Mouse (Mus musculus) neural tube, embryonic 11.5 days (tissue): ENCODE measurements around the gene Sema3f. TPM values are rescaled to one million over a fixed set of nuclear protein-coding genes. Genes with fewer than 3 reads are reported as not detected.

Experiments used
- ATAC-seq: fragments of 200-750 bp; cut with Nextera tagmentation; 2 replicates; pipeline ENCODE4 v1.8.0; 2017; ENCODE audit warnings: moderate number of reproducible peaks, mild to moderate bottlenecking, moderate TSS enrichment, moderate library complexity; ENCODE audit not compliant: insufficient read depth, low FRiP score, low TSS enrichment
- DNase-seq: peaks from one replicate; pipeline ENCODE4 v3.0.0-alpha.2; 2015; ENCODE audit warnings: low spot score
- H3K27ac ChIP-seq: fragments of 300-500 bp; sonication (generic); 2 replicates; pipeline ENCODE4 v1.5.1; 2014; ENCODE audit warnings: low read depth, mild to moderate bottlenecking, low read length
- H3K27me3 ChIP-seq: fragments of 300-500 bp; sonication (generic); 2 replicates; pipeline ENCODE4 v1.6.1; 2014; ENCODE audit warnings: mild to moderate bottlenecking, low read length, mixed read lengths; ENCODE audit not compliant: control insufficient read depth, insufficient read depth
- H3K36me3 ChIP-seq: fragments of 300-500 bp; sonication (generic); 2 replicates; pipeline ENCODE4 v1.6.1; 2014; ENCODE audit warnings: mild to moderate bottlenecking, low read length, moderate library complexity, mixed read lengths; ENCODE audit not compliant: control insufficient read depth, insufficient read depth
- H3K4me1 ChIP-seq: fragments of 300-500 bp; sonication (generic); 2 replicates; pipeline ENCODE4 v1.6.1; 2014; ENCODE audit warnings: low read length, mixed read lengths; ENCODE audit not compliant: control insufficient read depth, insufficient read depth
- H3K4me2 ChIP-seq: fragments of 300-500 bp; sonication (generic); 2 replicates; pipeline ENCODE4 v1.6.1; 2014; ENCODE audit warnings: low read depth, mild to moderate bottlenecking, moderate library complexity
- H3K4me3 ChIP-seq: fragments of 300-500 bp; sonication (generic); 2 replicates; pipeline ENCODE4 v1.5.1; 2014; ENCODE audit warnings: low read depth, low read length
- H3K9ac ChIP-seq: fragments of 300-500 bp; sonication (generic); 2 replicates; pipeline ENCODE4 v1.6.1; 2014; ENCODE audit warnings: mild to moderate bottlenecking, low read length
- H3K9me3 ChIP-seq: fragments of 300-500 bp; sonication (generic); 2 replicates; pipeline ENCODE4 v1.6.1; 2016; ENCODE audit warnings: low read length; ENCODE audit not compliant: control insufficient read depth
- WGBS: fragments of 180-500 bp; shearing (Covaris S2); extraction: QIAGEN DNeasy Blood & Tissue Kit; methylation state at CpG from one replicate; pipeline ENCODE4 v1.1.7; 2014; 5-methylcytosine and 5-hydroxymethylcytosine counted together
- polyA plus RNA-seq: library from polyadenylated mRNA; unstranded; fragments of >200 nt; fragmentation: Nextera tagmentation; extraction: Ambion mirVana; gene quantifications from 2 replicates; pipeline ENCODE4 v1.2.1, GENCODE M21; 2014

The Sema3f gene
- polyA plus RNA-seq, 1 experiment from 2014 or later, result 15.3 TPM

DNA sequence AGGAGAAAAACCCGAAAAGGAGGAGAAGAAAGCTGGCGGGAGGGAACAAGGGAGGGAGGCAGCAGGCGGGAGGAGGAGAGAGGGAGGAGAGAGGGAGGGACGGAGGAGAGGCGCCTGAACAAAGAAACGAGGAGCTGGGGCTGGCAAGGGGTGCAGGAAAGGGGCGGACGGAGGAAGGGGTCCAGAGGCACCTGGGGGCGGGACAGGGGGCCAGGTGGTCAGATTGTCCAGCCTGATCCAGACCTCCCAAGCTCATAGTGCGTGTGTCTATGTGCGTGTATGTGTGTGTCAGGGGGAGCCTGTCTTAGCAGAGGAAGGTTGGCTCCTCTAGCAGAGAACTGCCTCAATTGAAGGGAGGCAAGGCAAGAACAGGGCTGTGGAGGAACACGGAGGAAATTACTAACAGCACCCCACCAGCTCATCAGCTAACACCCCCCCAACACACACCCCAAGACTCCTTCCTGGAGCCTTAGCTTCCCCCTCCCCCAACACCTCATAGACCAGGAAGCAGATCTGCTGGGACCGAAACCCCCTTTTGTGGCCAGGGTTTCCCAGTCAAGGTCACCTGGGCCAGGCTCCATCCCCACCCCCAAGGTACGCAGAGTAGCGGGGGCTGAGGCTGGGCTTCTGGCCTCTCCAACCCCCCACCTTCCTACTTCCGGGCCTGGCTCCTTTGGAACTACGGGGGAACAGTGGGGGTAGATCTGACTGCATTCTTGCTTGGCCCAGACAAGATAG is 2.4 kb downstream of the Sema3f start:
- peak overlapping the region; percentile 79 for H3K27ac ChIP-seq
- peak overlapping the region; percentile 56 for H3K4me3 ChIP-seq
- no peaks in the 10 kb centered on the region for H3K36me3 ChIP-seq
- H3K27me3 ChIP-seq, result peaks cover 31% of the 10 kb centered on the region
- 2% methylated on average over 17 of the region's 17 CpGs for WGBS
- H3K9ac ChIP-seq, result peak overlapping the region; percentile 88
- DNase-seq (no peak), ATAC-seq (no peak)
- peaks cover 18% of the 10 kb centered on the region for H3K4me1 ChIP-seq
- H3K4me2 ChIP-seq, result peak overlapping the region; percentile 97
- no peaks in the 10 kb centered on the region for H3K9me3 ChIP-seq

DNA sequence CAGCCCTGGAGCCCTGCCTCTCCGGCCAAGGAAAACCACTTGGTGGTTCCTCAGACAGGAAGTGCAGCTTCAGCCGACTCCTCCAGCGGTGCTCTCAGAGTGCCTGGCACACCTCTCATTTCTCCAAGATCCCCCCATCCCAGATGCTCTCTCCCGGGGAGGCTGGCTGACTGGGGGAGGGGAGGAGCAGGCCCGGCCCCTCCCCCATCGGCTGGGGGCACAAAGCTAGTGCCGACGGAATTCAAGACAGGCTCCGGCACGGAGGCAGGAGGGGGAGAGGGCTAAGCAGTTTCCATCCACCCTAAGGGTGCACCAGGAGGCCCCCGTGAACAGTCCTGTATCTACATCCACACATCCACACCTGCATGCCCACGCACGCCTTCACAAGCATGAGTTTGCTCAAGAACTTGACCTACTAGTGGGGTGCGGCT is 3.5 kb downstream of the Sema3f start:
- peak overlapping the region; percentile 79; the same call in 1 of the 2 replicates for H3K27ac ChIP-seq
- peaks cover 18% of the 10 kb centered on the region for H3K4me1 ChIP-seq
- peak overlapping the region; percentile 56 for H3K4me3 ChIP-seq
- no peaks in the 10 kb centered on the region for H3K36me3 ChIP-seq
- H3K4me2 ChIP-seq, result peak overlapping the region; percentile 97
- ATAC-seq, result no peak
- peaks cover 31% of the 10 kb centered on the region for H3K27me3 ChIP-seq
- no peaks in the 10 kb centered on the region for H3K9me3 ChIP-seq
- no peak for DNase-seq
- H3K9ac ChIP-seq, result peak overlapping the region; percentile 88
- WGBS, result 3% methylated on average over 13 of the region's 14 CpGs

- Histone ChIP-seq H3K4me2 (no peak overlapping the region), H3K9ac (no peak overlapping the region), H3K27me3 (peaks cover 16% of the 10 kb centered on the region), H3K4me1 (peaks cover 35% of the 10 kb centered on the region), H3K27ac (no peak overlapping the region), H3K4me3 (no peak overlapping the region), H3K36me3 (no peaks in the 10 kb centered on the region; the same call in 1 of the 2 replicates), H3K9me3 (no peaks in the 10 kb centered on the region)
- WGBS, result 52% methylated on average over 14 of the region's 14 CpGs
- no peak for ATAC-seq
- DNase-seq, result no peak
These were observed 6.7 kb downstream of the Sema3f start for GRCm38 (mm10) chr9:107703337-107704122.

DNA sequence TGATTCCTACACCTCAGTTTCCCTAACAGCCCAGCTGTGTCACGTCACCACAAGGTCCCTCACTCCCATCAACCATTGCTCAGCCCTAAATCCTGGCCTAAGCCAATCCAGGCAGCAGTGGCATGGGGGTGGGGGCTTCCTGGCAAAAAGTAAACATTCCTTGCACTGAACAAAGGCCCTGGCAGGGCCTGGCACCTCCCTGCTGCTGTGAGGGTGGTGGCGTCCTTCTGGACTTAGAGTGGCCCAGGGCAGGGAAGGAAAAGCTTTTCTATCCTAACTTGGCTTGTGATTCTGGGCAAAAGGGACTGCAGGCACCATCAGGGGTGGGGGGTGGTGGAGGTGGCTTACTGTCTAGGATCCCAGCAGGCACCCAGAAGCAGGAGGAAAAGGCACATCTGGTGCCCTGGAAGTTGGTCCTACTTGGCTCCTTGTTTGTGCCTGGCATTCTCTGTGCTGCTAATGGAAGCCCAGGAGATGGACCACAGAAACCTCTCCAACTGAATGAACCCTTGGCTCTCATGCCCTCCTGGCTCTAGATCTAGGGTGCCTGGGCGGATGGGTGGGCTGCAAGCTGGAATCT is 7.6 kb downstream of the Sema3f start:
- WGBS, result 80% methylated on average over 3 of the region's 3 CpGs
- peaks cover 42% of the 10 kb centered on the region for H3K4me1 ChIP-seq
- no peak overlapping the region for H3K4me3 ChIP-seq
- H3K4me2 ChIP-seq, result no peak overlapping the region
- DNase-seq (no peak), ATAC-seq (no peak)
- H3K27me3 ChIP-seq, result peaks cover 10% of the 10 kb centered on the region
- no peaks in the 10 kb centered on the region; the same call in 1 of the 2 replicates for H3K36me3 ChIP-seq
- no peak overlapping the region for H3K27ac ChIP-seq
- H3K9ac ChIP-seq, result no peak overlapping the region
- H3K9me3 ChIP-seq, result no peaks in the 10 kb centered on the region

- no peak overlapping the region for H3K9ac ChIP-seq
- H3K4me3 ChIP-seq, result no peak overlapping the region
- peaks cover 3% of the 10 kb centered on the region; the same call in 1 of the 2 replicates for H3K27me3 ChIP-seq
- H3K4me2 ChIP-seq, result no peak overlapping the region
- no peaks in the 10 kb centered on the region for H3K9me3 ChIP-seq
- no peaks in the 10 kb centered on the region; the same call in 1 of the 2 replicates for H3K36me3 ChIP-seq
- no peak for ATAC-seq
- H3K27ac ChIP-seq, result no peak overlapping the region
- 69% methylated on average over 12 of the region's 12 CpGs for WGBS
- H3K4me1 ChIP-seq, result peaks cover 42% of the 10 kb centered on the region
- no peak for DNase-seq
These were observed 8.7 kb downstream of the Sema3f start for GRCm38 (mm10) chr9:107701594-107701993.

DNA sequence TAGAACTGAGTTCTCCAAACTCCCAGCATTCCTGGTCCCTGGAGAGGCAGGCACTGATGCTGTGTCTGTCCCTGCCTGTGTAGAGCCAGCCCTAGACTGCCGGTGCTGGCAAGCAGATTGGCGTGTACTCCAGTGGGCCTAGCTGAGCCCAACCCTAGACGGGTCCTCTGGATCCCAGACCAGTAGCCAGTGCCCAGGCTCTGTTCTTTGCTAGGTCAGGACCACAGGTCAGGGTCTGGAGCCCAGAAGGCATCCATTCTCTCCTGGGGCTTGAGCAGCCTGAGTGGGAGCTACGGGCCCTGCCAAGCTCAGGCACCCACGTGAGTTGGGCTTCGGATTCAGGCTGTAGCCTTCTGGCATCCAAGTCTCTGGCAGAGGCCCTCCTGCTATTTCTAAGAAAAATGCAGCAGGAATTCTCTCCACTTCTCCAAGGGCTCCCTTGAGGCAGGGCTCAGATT is 10.1 kb downstream of the Sema3f start:
- 30% methylated on average over 6 of the region's 6 CpGs for WGBS
- no peak overlapping the region for H3K4me3 ChIP-seq
- no peaks in the 10 kb centered on the region for H3K9me3 ChIP-seq
- peak; percentile 31 for DNase-seq
- H3K36me3 ChIP-seq, result no peaks in the 10 kb centered on the region; the same call in 1 of the 2 replicates
- H3K27me3 ChIP-seq, result no peaks in the 10 kb centered on the region
- peaks cover 39% of the 10 kb centered on the region for H3K4me1 ChIP-seq
- no peak for ATAC-seq
- no peak overlapping the region for H3K9ac ChIP-seq
- no peak overlapping the region for H3K27ac ChIP-seq
- no peak overlapping the region for H3K4me2 ChIP-seq

DNA sequence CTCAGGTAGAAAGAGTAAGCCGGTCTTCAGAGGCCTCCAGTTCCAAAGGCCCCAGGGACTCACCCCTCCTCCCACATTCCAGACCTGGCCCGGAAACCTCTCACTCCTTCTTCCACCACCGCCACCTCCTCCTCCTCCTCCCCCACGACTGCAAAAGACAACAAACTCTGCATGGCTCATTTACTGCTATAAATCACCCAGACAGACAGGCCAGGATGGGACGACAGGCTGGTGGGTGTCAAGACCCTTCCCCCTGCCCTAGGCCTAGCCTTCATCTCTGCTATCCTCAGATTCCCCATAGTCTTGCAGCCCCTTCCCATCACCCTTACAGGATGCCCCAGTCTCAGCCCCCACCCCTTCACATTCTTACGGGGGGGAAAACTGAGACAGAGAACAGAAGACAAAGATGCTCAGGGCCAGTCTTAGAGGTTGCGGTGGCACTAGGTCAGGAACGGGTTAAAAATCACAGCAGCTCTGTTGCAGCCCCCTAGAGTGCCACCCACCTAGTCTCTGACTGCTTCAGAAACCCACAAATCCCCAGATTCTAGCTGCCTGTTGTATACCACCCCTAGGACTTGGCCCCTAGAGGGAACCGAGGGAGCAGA is 10.8 kb downstream of the Sema3f start:
- H3K4me3 ChIP-seq, result no peak overlapping the region
- H3K9ac ChIP-seq, result no peak overlapping the region
- no peaks in the 10 kb centered on the region for H3K27me3 ChIP-seq
- H3K4me2 ChIP-seq, result peak overlapping the region; percentile 3
- no peaks in the 10 kb centered on the region; the same call in 1 of the 2 replicates for H3K36me3 ChIP-seq
- 2% methylated on average over 9 of the region's 9 CpGs for WGBS
- H3K27ac ChIP-seq, result no peak overlapping the region
- H3K9me3 ChIP-seq, result no peaks in the 10 kb centered on the region
- peaks cover 39% of the 10 kb centered on the region for H3K4me1 ChIP-seq
- DNase-seq (peak; percentile 50), ATAC-seq (no peak)

- WGBS, result 9% methylated on average over 14 of the region's 14 CpGs
- H3K36me3 ChIP-seq, result no peaks in the 10 kb centered on the region; the same call in 1 of the 2 replicates
- peak overlapping the region; percentile 3 for H3K4me2 ChIP-seq
- H3K27me3 ChIP-seq, result no peaks in the 10 kb centered on the region
- DNase-seq (peak; percentile 31), ATAC-seq (no peak)
- no peak overlapping the region for H3K9ac ChIP-seq
- H3K27ac ChIP-seq, result no peak overlapping the region
- H3K4me3 ChIP-seq, result no peak overlapping the region
- no peaks in the 10 kb centered on the region for H3K9me3 ChIP-seq
- peaks cover 39% of the 10 kb centered on the region for H3K4me1 ChIP-seq
These were observed 11.6 kb downstream of the Sema3f start for GRCm38 (mm10) chr9:107698611-107699190.
